Mouse (Mus musculus): ENCODE results near the gene Arhgap42. TPM values are rescaled to one million over a fixed set of nuclear protein-coding genes. Genes with fewer than 3 reads are reported as not detected.

Arhgap42 gene
- total RNA-seq, 2 experiments from 2014 or later, result under 0.01 TPM; not detected in 1

- ATAC-seq (replicated peaks; ENCODE audit: low FRiP score, poor library complexity, severe bottlenecking), result no peak
Measured at GRCm38 (mm10) chr9:9211411-9212087, 27.4 kb downstream of the Arhgap42 start.

- ATAC-seq (replicated peaks; ENCODE audit: low FRiP score, poor library complexity, severe bottlenecking), result no peak
Measured at GRCm38 (mm10) chr9:9210464-9210863, 28.4 kb downstream of the Arhgap42 start.

DNA sequence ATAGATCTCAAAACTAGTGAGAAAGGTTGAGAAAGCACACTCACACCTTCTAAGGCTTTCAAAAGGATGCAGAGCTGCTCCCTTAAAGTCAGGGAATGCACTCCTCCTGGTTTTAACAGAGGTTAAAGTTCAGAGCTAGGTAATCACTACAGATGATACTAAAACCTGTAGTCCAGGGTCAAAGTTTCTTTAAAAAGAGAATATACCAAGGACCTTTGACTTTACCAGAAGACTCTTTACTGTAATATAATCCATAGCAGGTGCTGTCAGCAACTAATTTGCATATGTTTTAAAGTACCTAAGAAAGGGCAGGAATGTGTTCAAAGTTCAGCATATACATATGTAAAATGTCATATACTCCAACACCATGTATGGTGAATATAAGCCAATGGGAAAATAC lies 30.7 kb downstream of the Arhgap42 start:
- ATAC-seq (replicated peaks; ENCODE audit: low FRiP score, poor library complexity, severe bottlenecking), result no peak

GRCm38 (mm10) chr9:9207251-9207650 lies 31.6 kb downstream of the Arhgap42 start:
- no peak for ATAC-seq (replicated peaks; ENCODE audit: low FRiP score, poor library complexity, severe bottlenecking)

- no peak for ATAC-seq (replicated peaks; ENCODE audit: low FRiP score, poor library complexity, severe bottlenecking)
Measured at GRCm38 (mm10) chr9:9200827-9201388, 38.0 kb downstream of the Arhgap42 start.

- no peak for ATAC-seq (replicated peaks; ENCODE audit: low FRiP score, poor library complexity, severe bottlenecking)
Measured at GRCm38 (mm10) chr9:9199170-9199841, 39.6 kb downstream of the Arhgap42 start.

DNA sequence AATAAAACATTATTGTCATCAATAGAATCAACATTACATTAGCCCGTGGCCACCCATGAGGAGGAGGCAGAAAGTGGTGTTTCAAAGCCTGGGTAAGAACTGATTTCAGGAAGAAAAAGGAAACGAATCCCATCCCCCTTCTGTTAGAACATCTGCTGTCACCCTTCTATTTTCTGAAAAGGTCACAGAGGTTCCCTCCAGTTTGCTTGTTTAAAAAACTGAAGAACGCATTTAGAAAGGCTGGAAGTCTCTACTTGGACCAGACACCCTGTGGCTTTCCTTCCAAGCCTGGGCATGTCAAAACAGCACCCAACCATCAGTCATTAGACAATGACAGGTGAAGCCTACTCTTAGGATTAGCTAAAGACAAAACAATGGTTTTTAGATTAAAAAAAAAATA lies 40.3 kb downstream of the Arhgap42 start:
- no peak for ATAC-seq (replicated peaks; ENCODE audit: low FRiP score, poor library complexity, severe bottlenecking)

- no peak for ATAC-seq (replicated peaks; ENCODE audit: low FRiP score, poor library complexity, severe bottlenecking)
Measured at GRCm38 (mm10) chr9:9196046-9196445, 42.9 kb downstream of the Arhgap42 start.

DNA sequence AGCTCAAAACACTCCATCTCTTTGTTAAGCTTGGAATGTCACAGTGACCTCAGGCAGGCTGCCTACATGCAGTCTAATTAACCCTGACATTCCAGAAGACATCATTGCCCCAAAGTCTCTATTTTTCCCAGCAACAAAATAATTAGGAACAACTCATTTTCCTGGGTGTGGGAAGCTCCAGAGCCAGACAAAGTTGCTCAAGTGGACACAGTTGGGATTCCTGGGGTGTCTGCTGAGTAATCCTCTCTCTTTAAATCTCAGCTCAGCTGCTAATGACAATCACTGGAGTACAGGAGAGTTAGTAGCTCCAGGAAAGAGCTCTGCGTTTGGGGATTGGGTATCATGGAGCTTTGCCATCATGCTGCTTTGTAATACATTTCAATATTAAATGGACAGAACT lies 44.4 kb downstream of the Arhgap42 start:
- no peak for ATAC-seq (replicated peaks; ENCODE audit: low FRiP score, poor library complexity, severe bottlenecking)

GRCm38 (mm10) chr9:9192716-9193115 lies 46.2 kb downstream of the Arhgap42 start:
- ATAC-seq (replicated peaks; ENCODE audit: low FRiP score, poor library complexity, severe bottlenecking), result no peak

- ATAC-seq (replicated peaks; ENCODE audit: low FRiP score, poor library complexity, severe bottlenecking), result no peak
Measured at GRCm38 (mm10) chr9:9190835-9191234, 48.1 kb downstream of the Arhgap42 start.

DNA sequence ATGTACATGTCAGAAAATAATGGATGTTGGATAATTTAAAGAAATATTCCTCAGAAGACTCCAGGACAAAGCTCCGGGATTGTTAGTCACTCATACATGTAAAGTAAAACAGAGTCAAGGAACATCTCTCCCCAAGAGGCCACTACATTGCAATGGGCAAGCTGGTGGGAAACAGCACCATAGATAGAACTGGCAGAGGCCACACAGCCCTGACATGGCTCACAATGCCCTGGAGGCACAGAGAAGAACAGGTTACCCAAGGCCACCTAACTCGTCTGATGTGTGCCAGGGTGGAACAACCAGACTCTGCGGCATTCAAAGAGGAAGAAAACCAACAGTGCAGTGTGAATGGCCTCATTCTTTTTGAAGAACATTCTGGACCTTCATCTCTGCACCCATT lies 50.7 kb downstream of the Arhgap42 start:
- no peak for ATAC-seq (replicated peaks; ENCODE audit: low FRiP score, poor library complexity, severe bottlenecking)

DNA sequence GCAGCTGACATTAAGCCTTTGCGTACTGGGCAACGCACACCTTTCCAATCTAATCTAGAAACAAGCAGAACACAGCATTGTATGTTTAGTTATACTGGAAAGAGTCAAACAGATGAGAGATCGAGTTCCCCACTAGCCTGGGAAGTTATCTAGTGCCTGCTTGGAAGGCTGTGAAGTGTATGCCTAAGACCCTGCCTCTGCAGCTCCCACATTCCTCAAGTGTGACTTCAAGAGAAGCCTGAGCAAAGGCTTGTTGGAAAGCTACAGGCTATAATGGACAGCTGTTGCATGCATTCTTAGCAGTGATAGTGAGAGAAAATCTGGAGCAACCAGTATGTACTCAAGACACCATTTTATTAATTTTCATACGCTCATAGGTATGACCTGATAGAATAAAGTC lies 61.2 kb downstream of the Arhgap42 start:
- no peak for ATAC-seq (replicated peaks; ENCODE audit: low FRiP score, poor library complexity, severe bottlenecking)

GRCm38 (mm10) chr9:9174924-9175323 lies 64.0 kb downstream of the Arhgap42 start:
- no peak for ATAC-seq (replicated peaks; ENCODE audit: low FRiP score, poor library complexity, severe bottlenecking)

GRCm38 (mm10) chr9:9174206-9174605 lies 64.7 kb downstream of the Arhgap42 start:
- no peak for ATAC-seq (replicated peaks; ENCODE audit: low FRiP score, poor library complexity, severe bottlenecking)

DNA sequence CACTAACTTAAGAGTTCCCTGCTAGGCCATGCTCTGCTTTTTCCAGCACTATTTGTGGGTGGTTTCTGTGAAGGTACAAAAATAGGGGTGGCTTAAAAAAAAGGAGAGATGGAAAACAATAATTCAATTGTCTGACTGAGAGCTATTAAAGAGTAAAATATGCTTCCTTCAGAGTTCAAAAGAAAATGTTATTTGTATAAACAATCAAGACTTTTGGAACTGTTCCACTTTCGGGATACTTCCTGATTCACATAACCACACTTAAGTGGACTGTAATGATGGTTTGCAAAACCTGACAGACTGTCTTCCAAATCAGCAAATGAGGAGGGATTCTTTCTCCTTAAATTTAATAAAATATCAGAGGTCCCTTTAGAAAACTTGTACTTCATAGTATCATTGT lies 65.8 kb downstream of the Arhgap42 start:
- no peak for ATAC-seq (replicated peaks; ENCODE audit: low FRiP score, poor library complexity, severe bottlenecking)

- no peak for ATAC-seq (replicated peaks; ENCODE audit: low FRiP score, poor library complexity, severe bottlenecking)
Measured at GRCm38 (mm10) chr9:9171146-9171816, 67.6 kb downstream of the Arhgap42 start.

GRCm38 (mm10) chr9:9165641-9166063 lies 73.2 kb downstream of the Arhgap42 start:
- no peak for ATAC-seq (replicated peaks; ENCODE audit: low FRiP score, poor library complexity, severe bottlenecking)

DNA sequence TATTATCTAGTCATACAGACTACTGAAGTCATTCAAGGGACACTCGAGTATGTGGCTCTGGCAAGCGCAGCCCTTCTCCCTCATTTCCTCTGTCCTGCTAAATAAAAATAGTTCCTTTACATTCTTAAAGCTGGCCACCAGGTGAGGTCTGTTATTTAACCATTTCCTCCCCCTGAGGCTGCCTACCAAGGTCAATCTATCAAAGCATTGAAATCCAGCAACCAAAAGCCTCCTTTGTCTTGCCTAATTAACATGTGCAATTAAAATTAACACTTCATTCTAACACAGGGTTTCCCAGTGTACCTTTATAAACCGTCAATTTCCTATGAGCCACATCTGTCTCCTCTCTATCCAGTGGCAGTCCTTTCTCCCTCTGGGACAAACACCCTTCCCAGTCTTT lies 78.2 kb downstream of the Arhgap42 start:
- ATAC-seq (replicated peaks; ENCODE audit: low FRiP score, poor library complexity, severe bottlenecking), result no peak

DNA sequence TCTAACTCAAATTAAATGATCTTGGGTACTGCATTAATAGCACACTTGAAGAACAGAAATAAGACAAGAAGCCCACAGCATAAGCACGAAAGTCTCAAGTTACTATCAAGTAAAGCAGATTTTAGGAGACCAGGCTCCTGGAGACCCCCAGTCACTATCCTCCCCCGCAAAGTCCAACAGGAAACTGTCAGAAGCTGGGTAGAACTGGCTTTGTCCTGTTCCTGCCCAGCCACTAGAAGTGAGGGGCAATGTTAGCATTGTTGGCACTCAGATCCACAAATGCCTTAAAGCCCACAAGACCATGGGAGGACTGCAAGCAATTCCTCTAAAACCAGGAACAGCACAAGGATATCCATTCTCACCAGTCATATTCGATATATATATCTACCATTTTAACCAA lies 80.7 kb downstream of the Arhgap42 start:
- ATAC-seq (replicated peaks; ENCODE audit: low FRiP score, poor library complexity, severe bottlenecking), result no peak

DNA sequence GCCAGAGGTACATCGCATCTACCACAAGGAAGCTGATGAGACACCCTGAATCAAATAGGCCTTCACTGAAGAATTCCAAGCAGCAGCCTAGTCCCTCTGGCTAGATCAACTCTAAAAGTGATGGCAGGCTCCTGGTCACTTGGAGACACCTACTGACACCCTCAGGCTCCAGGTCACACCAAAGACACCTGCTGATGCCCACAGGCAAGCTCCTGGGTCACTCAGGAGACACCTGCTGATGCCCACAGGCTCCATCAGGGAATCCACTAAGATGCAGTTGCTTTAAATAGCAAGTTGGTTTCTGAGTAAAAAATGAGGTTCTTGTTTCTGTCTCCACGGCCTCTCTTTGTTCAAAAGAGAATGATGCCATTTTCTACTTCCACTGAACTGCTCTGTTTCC lies 81.5 kb downstream of the Arhgap42 start:
- ATAC-seq (replicated peaks; ENCODE audit: low FRiP score, poor library complexity, severe bottlenecking), result no peak

Measured in erythroblast, adult 5-6 weeks (primary cell).